Mouse (Mus musculus): ENCODE data around the gene Sdf2l1. TPM values are rescaled to one million over a fixed set of nuclear protein-coding genes. Genes with fewer than 3 reads are reported as not detected.

Gene Sdf2l1
- total and polyA plus RNA-seq, 3 experiments = 249 to 263 TPM; not detected in 1

GRCm38 (mm10) chr16:17086241-17086640 lies 45.9 kb downstream of the Sdf2l1 start:
- H3K9ac ChIP-seq (ENCODE audit: control insufficient read depth, low read depth, low read length, poor library complexity, severe bottlenecking) = no peak overlapping the region
- no peaks in the 10 kb centered on the region for H3K79me2 ChIP-seq (ENCODE audit: control insufficient read depth, insufficient read depth, low read length, poor library complexity)
- no peaks in the 10 kb centered on the region for H3K4me1 ChIP-seq (ENCODE audit: control insufficient read depth in 1 of 2, insufficient read depth in 2 of 2, low read length in 2 of 2)
- H3K4me3 ChIP-seq (ENCODE audit: control insufficient read depth in 1 of 2, insufficient read depth in 1 of 2, low read depth in 2 of 2, low read length in 2 of 2) = no peak overlapping the region
- H3K27me3 ChIP-seq (ENCODE audit: control insufficient read depth in 1 of 2, insufficient read depth in 2 of 2, low read length in 2 of 2) = no peaks in the 10 kb centered on the region
- DNase-seq (ENCODE audit: low read depth, low spot score) = no peak
- H3K27ac ChIP-seq (ENCODE audit: control insufficient read depth, low read depth, low read length) = no peak overlapping the region
- no peaks in the 10 kb centered on the region for H3K9me3 ChIP-seq (replicated peaks; ENCODE audit: insufficient read depth, low read length)
- peaks cover 0 to 10% of the 10 kb centered on the region in 2 experiments; a peak in 2 of 4 replicates for H3K36me3 ChIP-seq (ENCODE audit: control insufficient read depth in 1 of 2, insufficient read depth in 2 of 2, low read length in 2 of 2)
- TF ChIP-seq ETS1 (IDR thresholded peaks at IDR 0.05; ENCODE audit: low read depth, low read length) = no peak
- no peak for TF ChIP-seq POLR2A (IDR thresholded peaks at IDR 0.05; ENCODE audit: control insufficient read depth in 1 of 2, insufficient read depth in 1 of 2, low read depth in 1 of 2, low read length in 2 of 2, poor library complexity in 1 of 2)
- no peak for TF ChIP-seq TBP (IDR thresholded peaks at IDR 0.05; ENCODE audit: low read depth, low read length)
- TF ChIP-seq GABPA (IDR thresholded peaks at IDR 0.05; ENCODE audit: low read depth, low read length) = no peak
- TF ChIP-seq ZC3H11A (IDR thresholded peaks at IDR 0.05; ENCODE audit: low read depth, low read length) = no peak
- no peak for TF ChIP-seq HCFC1 (IDR thresholded peaks at IDR 0.05; ENCODE audit: low read depth, low read length)
- no peak for TF ChIP-seq CHD1 (IDR thresholded peaks at IDR 0.05; ENCODE audit: low read depth, low read length)
- TF ChIP-seq GATA1 (IDR thresholded peaks at IDR 0.05; ENCODE audit: low read depth, low read length) = no peak
- no peak for TF ChIP-seq ZKSCAN1 (IDR thresholded peaks at IDR 0.05; ENCODE audit: low read depth, low read length)
- TF ChIP-seq NRF1 (IDR thresholded peaks at IDR 0.05; ENCODE audit: insufficient read depth, low read depth, low read length, poor library complexity, severe bottlenecking) = no peak
- TF ChIP-seq ZNF384 (IDR thresholded peaks at IDR 0.05; ENCODE audit: low read depth, low read length) = no peak
- no peak for TF ChIP-seq RCOR1 (IDR thresholded peaks at IDR 0.05; ENCODE audit: low read depth, low read length)
- TF ChIP-seq MAFK (IDR thresholded peaks at IDR 0.05; ENCODE audit: borderline replicate concordance, low read depth, low read length) = no peak
- TF ChIP-seq CHD2 (IDR thresholded peaks at IDR 0.05; ENCODE audit: low read length) = no peak
- TF ChIP-seq BHLHE40 (IDR thresholded peaks at IDR 0.05; ENCODE audit: borderline replicate concordance, low read depth, low read length) = no peak
- no peak for TF ChIP-seq POLR2AphosphoS2 (IDR thresholded peaks at IDR 0.05; ENCODE audit: low read length)
- TF ChIP-seq MXI1 (IDR thresholded peaks at IDR 0.05; ENCODE audit: low read depth, low read length) = no peak

- Histone ChIP-seq H3K9ac (ENCODE audit: control insufficient read depth, low read depth, low read length, poor library complexity, severe bottlenecking) (no peak overlapping the region), H3K27ac (ENCODE audit: control insufficient read depth, low read depth, low read length) (no peak overlapping the region), H3K36me3 (ENCODE audit: control insufficient read depth in 1 of 2, insufficient read depth in 2 of 2, low read length in 2 of 2) (peaks cover 0 to 10% of the 10 kb centered on the region in 2 experiments; a peak in 2 of 4 replicates), H3K9me3 (replicated peaks; ENCODE audit: insufficient read depth, low read length) (no peaks in the 10 kb centered on the region), H3K4me1 (ENCODE audit: control insufficient read depth in 1 of 2, insufficient read depth in 2 of 2, low read length in 2 of 2) (no peaks in the 10 kb centered on the region), H3K79me2 (ENCODE audit: control insufficient read depth, insufficient read depth, low read length, poor library complexity) (no peaks in the 10 kb centered on the region), H3K27me3 (ENCODE audit: control insufficient read depth in 1 of 2, insufficient read depth in 2 of 2, low read length in 2 of 2) (no peaks in the 10 kb centered on the region), H3K4me3 (ENCODE audit: control insufficient read depth in 1 of 2, insufficient read depth in 1 of 2, low read depth in 2 of 2, low read length in 2 of 2) (no peak overlapping the region)
- no peak for DNase-seq (ENCODE audit: low read depth, low spot score)
- TF ChIP-seq POLR2A (IDR thresholded peaks at IDR 0.05; ENCODE audit: control insufficient read depth in 1 of 2, insufficient read depth in 1 of 2, low read depth in 1 of 2, low read length in 2 of 2, poor library complexity in 1 of 2) (peak in 1 of 2 experiments; percentile 24; a peak in 1 of 4 replicates), TCF12 (IDR thresholded peaks at IDR 0.05; ENCODE audit: low read depth, low read length) (no peak)
Observed at GRCm38 (mm10) chr16:17085636-17086035, 46.5 kb downstream of the Sdf2l1 start.
